ENCODE assay signal across 25 mouse cellular contexts in genomic region chr2:180466505-180466904, GRCm38 (mm10). TPM values are rescaled to one million over a fixed set of nuclear protein-coding genes. Genes with fewer than 3 reads are reported as not detected.
DNase-seq lines count a peak whose midpoint lies in the region; ATAC-seq and TF ChIP-seq lines count a peak whose summit lies in the region.
"Had no signal": no experiment of that assay in that cellular context is flagged by ENCODE, and none has a peak within 500 bp of the region (broad histone marks: within the 10 kb centered on the region; RNA-seq: fewer than 3 reads in every experiment).

No protein-coding gene starts in this region.

- peaks cover 25% of the 10 kb centered on the region; the same call in 1 of the 2 replicates for H3K4me1 ChIP-seq in hindbrain, embryonic 10.5 days (replicated peaks)
- peaks cover 13% of the 10 kb centered on the region for H3K4me1 ChIP-seq in hindbrain, embryonic 13.5 days (replicated peaks)
- H3K4me1 ChIP-seq in lung, postnatal 0 days (ENCODE audit: insufficient read depth, low read depth, low read length): no peaks in the 10 kb centered on the region
- H3K4me1 ChIP-seq in embryonic facial prominence, embryonic 10.5 days: no peaks in the 10 kb centered on the region
- H3K4me1 ChIP-seq in intestine, postnatal 0 days (replicated peaks; ENCODE audit: control insufficient read depth, insufficient read depth, low read length): no peaks in the 10 kb centered on the region; the same call in 1 of the 2 replicates
- H3K4me1 ChIP-seq: forebrain, embryonic 10.5 days; hindbrain, embryonic 15.5 days; limb, embryonic 13.5 days; liver, embryonic 12.5 days had no signal

- 70% methylated on average over 7 of the region's 7 CpGs for WGBS in hindbrain, embryonic 10.5 days
- 41% methylated on average over 7 of the region's 7 CpGs for whole genome bisulfite sequencing in hindbrain, embryonic 13.5 days
- 46% methylated on average over 7 of the region's 7 CpGs for WGBS in lung, postnatal 0 days
- WGBS in embryonic facial prominence, embryonic 10.5 days: 77% methylated on average over 7 of the region's 7 CpGs
- WGBS in intestine, postnatal 0 days: 80% methylated on average over 7 of the region's 7 CpGs

- no peak for TF ChIP-seq EP300 in lung, postnatal 0 days (IDR thresholded peaks at IDR 0.05)

- no peak overlapping the region for H3K9ac ChIP-seq in hindbrain, embryonic 13.5 days
- H3K9ac ChIP-seq in lung, postnatal 0 days (replicated peaks; ENCODE audit: low read depth): no peak overlapping the region
- H3K9ac ChIP-seq in intestine, postnatal 0 days (ENCODE audit: low read depth, low read length): no peak overlapping the region
- H3K9ac ChIP-seq: hindbrain, embryonic 15.5 days; intestine, embryonic 15.5 days; limb, embryonic 13.5 days; liver, embryonic 12.5 days; neural tube, embryonic 12.5 days had no signal

- H3K36me3 ChIP-seq in hindbrain, embryonic 10.5 days: peaks cover 31% of the 10 kb centered on the region
- H3K36me3 ChIP-seq in hindbrain, embryonic 13.5 days: no peaks in the 10 kb centered on the region
- no peaks in the 10 kb centered on the region for H3K36me3 ChIP-seq in lung, postnatal 0 days (ENCODE audit: insufficient read depth, low read length)
- no peaks in the 10 kb centered on the region for H3K36me3 ChIP-seq in embryonic facial prominence, embryonic 10.5 days (replicated peaks)
- no peaks in the 10 kb centered on the region for H3K36me3 ChIP-seq in intestine, postnatal 0 days (ENCODE audit: control insufficient read depth, insufficient read depth)
- H3K36me3 ChIP-seq: heart, embryonic 10.5 days; hindbrain, embryonic 15.5 days; intestine, embryonic 15.5 days; limb, embryonic 13.5 days; liver, embryonic 12.5 days; neural tube, embryonic 12.5 days had no signal

- no peaks in the 10 kb centered on the region for H3K9me3 ChIP-seq in hindbrain, embryonic 10.5 days
- no peaks in the 10 kb centered on the region for H3K9me3 ChIP-seq in hindbrain, embryonic 13.5 days
- H3K9me3 ChIP-seq in lung, postnatal 0 days (ENCODE audit: low read length): no peaks in the 10 kb centered on the region
- H3K9me3 ChIP-seq in embryonic facial prominence, embryonic 10.5 days: no peaks in the 10 kb centered on the region
- H3K9me3 ChIP-seq in intestine, postnatal 0 days (ENCODE audit: control insufficient read depth): no peaks in the 10 kb centered on the region
- H3K9me3 ChIP-seq: forebrain, embryonic 10.5 days; heart, embryonic 10.5 days; hindbrain, embryonic 15.5 days; intestine, embryonic 15.5 days; limb, embryonic 13.5 days; liver, embryonic 12.5 days; neural tube, embryonic 12.5 days had no signal

- H3K27ac ChIP-seq in hindbrain, embryonic 10.5 days: peak overlapping the region; percentile 72
- no peak overlapping the region; the same call in 1 of the 2 replicates for H3K27ac ChIP-seq in hindbrain, embryonic 13.5 days
- no peak overlapping the region for H3K27ac ChIP-seq in lung, postnatal 0 days (ENCODE audit: low read length)
- H3K27ac ChIP-seq in embryonic facial prominence, embryonic 10.5 days (replicated peaks): 0 out of 2 replicates have a peak overlapping the region, but pooled peaks have one; percentile 6
- no peak overlapping the region for H3K27ac ChIP-seq in intestine, postnatal 0 days (ENCODE audit: low read depth, low read length)
- H3K27ac ChIP-seq: forebrain, embryonic 10.5 days; heart, embryonic 10.5 days; hindbrain, embryonic 15.5 days; intestine, embryonic 15.5 days; limb, embryonic 13.5 days; liver, embryonic 12.5 days; neural tube, embryonic 12.5 days had no signal

- H3K4me3 ChIP-seq in hindbrain, embryonic 10.5 days: no peak overlapping the region
- no peak overlapping the region for H3K4me3 ChIP-seq in hindbrain, embryonic 13.5 days
- H3K4me3 ChIP-seq in lung, postnatal 0 days (ENCODE audit: low read depth, low read length): no peak overlapping the region
- H3K4me3 ChIP-seq in embryonic facial prominence, embryonic 10.5 days: no peak overlapping the region
- H3K4me3 ChIP-seq in intestine, postnatal 0 days (ENCODE audit: low read depth, low read length): no peak overlapping the region
- H3K4me3 ChIP-seq: forebrain, embryonic 10.5 days; heart, embryonic 10.5 days; hindbrain, embryonic 15.5 days; intestine, embryonic 15.5 days; limb, embryonic 13.5 days; liver, embryonic 12.5 days; neural tube, embryonic 12.5 days had no signal

- H3K4me2 ChIP-seq in hindbrain, embryonic 13.5 days: no peak overlapping the region
- H3K4me2 ChIP-seq in lung, postnatal 0 days (replicated peaks; ENCODE audit: low read depth, low read length): no peak overlapping the region
- no peak overlapping the region for H3K4me2 ChIP-seq in intestine, postnatal 0 days (replicated peaks; ENCODE audit: low read depth)
- H3K4me2 ChIP-seq: hindbrain, embryonic 15.5 days; intestine, embryonic 15.5 days; limb, embryonic 13.5 days; liver, embryonic 12.5 days; neural tube, embryonic 12.5 days had no signal

- peaks cover 16% of the 10 kb centered on the region for H3K27me3 ChIP-seq in hindbrain, embryonic 10.5 days (ENCODE audit: insufficient read depth, poor library complexity, severe bottlenecking)
- H3K27me3 ChIP-seq in hindbrain, embryonic 13.5 days: peaks cover 18% of the 10 kb centered on the region
- no peaks in the 10 kb centered on the region for H3K27me3 ChIP-seq in lung, postnatal 0 days (replicated peaks; ENCODE audit: insufficient read depth, low read length)
- peaks cover 11% of the 10 kb centered on the region; the same call in 1 of the 2 replicates for H3K27me3 ChIP-seq in embryonic facial prominence, embryonic 10.5 days (replicated peaks; ENCODE audit: low read depth, poor library complexity, severe bottlenecking)
- no peaks in the 10 kb centered on the region for H3K27me3 ChIP-seq in intestine, postnatal 0 days (replicated peaks; ENCODE audit: control insufficient read depth, insufficient read depth, low read length)
- H3K27me3 ChIP-seq: hindbrain, embryonic 15.5 days; intestine, embryonic 15.5 days; neural tube, embryonic 12.5 days had no signal

- DNase-seq in hindbrain, embryonic 10.5 days (ENCODE audit: low spot score): peak; percentile 51
- peak; percentile 21 for DNase-seq in lung, postnatal 14 days
- DNase-seq in lung, postnatal 0 days (ENCODE audit: low spot score): no peak
- DNase-seq in embryonic facial prominence, embryonic 10.5 days (ENCODE audit: low spot score): no peak
- DNase-seq in mesoderm, embryonic 11.5 days (ENCODE audit: low read depth, low spot score): peak; percentile 55
- DNase-seq in urinary bladder, postnatal 14 days (ENCODE audit: low spot score): no peak
- DNase-seq: adrenal gland, postnatal 36 days; cerebellum, adult 11 months; cerebellum, postnatal 10 days; gastrocnemius, postnatal 10 days; kidney, adult 9 months; kidney, postnatal 36 days; layer of hippocampus, postnatal 36 days; lung, adult 2 months; right cerebral cortex, postnatal 14 days had no signal

- TF ChIP-seq CTCF in lung, postnatal 0 days (IDR thresholded peaks at IDR 0.05): no peak
- no peak for TF ChIP-seq CTCF in intestine, postnatal 0 days (IDR thresholded peaks at IDR 0.05; ENCODE audit: low read depth)

- no peak for ATAC-seq in hindbrain, embryonic 13.5 days (ENCODE audit: low FRiP score)
- no peak for ATAC-seq in lung, postnatal 0 days
- no peak for ATAC-seq in intestine, postnatal 0 days
- ATAC-seq: forebrain, embryonic 16.5 days; intestine, embryonic 15.5 days; liver, embryonic 12.5 days had no signal

RNA-seq across cellular contexts. Expression of gene Slco4a1, which starts 10.5 kb away (rescaled TPM):
- 7.6 and 8.7 TPM in 2 replicates for polyA plus RNA-seq in hindbrain, embryonic 10.5 days (2016; fragmentation: Nextera tagmentation; extraction: Ambion mirVana)
- polyA plus RNA-seq in hindbrain, embryonic 13.5 days (2015; fragmentation: Nextera tagmentation; extraction: Ambion mirVana): 1.9 and 2.2 TPM in 2 replicates
- polyA plus RNA-seq in lung, postnatal 0 days (2015; fragmentation: Nextera tagmentation; extraction: Ambion mirVana): 0.20 and 0.21 TPM in 2 replicates
- polyA plus RNA-seq in embryonic facial prominence, embryonic 10.5 days (2016; fragmentation: Nextera tagmentation; extraction: Ambion mirVana): 3.3 and 4.1 TPM in 2 replicates
- 0.47 and 0.76 TPM in 2 replicates for polyA plus RNA-seq in intestine, postnatal 0 days (2015; fragmentation: Nextera tagmentation; extraction: Ambion mirVana)

RNA-seq across cellular contexts. Expression of gene Ntsr1, which starts 33.3 kb away (rescaled TPM):
- 0.31 and 0.39 TPM in 2 replicates for polyA plus RNA-seq in hindbrain, embryonic 10.5 days (2016; fragmentation: Nextera tagmentation; extraction: Ambion mirVana)
- 0.82 and 1.2 TPM in 2 replicates for polyA plus RNA-seq in hindbrain, embryonic 13.5 days (2015; fragmentation: Nextera tagmentation; extraction: Ambion mirVana)
- 0.05 and 0.06 TPM in 2 replicates for polyA plus RNA-seq in lung, postnatal 0 days (2015; fragmentation: Nextera tagmentation; extraction: Ambion mirVana)
- polyA plus RNA-seq in embryonic facial prominence, embryonic 10.5 days (2016; fragmentation: Nextera tagmentation; extraction: Ambion mirVana): 0.16 and 0.35 TPM in 2 replicates
- polyA plus RNA-seq in intestine, postnatal 0 days (2015; fragmentation: Nextera tagmentation; extraction: Ambion mirVana): 0.67 and 0.74 TPM in 2 replicates
- polyA plus RNA-seq: forebrain, embryonic 10.5 days; lung, adult 2 months had no signal

Comparison
In these comparisons a context has a peak if more than half of its experiments do, and no peak if none do; other contexts are left out.
1. DNase-seq: peak in hindbrain, embryonic 10.5 days (single experiment), lung, postnatal 14 days (single experiment) and mesoderm, embryonic 11.5 days (single experiment); none in lung, postnatal 0 days (single experiment), embryonic facial prominence, embryonic 10.5 days (single experiment) and urinary bladder, postnatal 14 days (single experiment).
2. H3K27ac ChIP-seq: peak in hindbrain, embryonic 10.5 days (single experiment) and embryonic facial prominence, embryonic 10.5 days (single experiment); none in hindbrain, embryonic 13.5 days (single experiment), lung, postnatal 0 days (single experiment) and intestine, postnatal 0 days (single experiment).